Mouse (Mus musculus): ENCODE results near the gene Ulk4. TPM values are rescaled to one million over a fixed set of nuclear protein-coding genes. Genes with fewer than 3 reads are reported as not detected.

Ulk4 gene
- polyA plus RNA-seq, 1 experiment, result not detected

GRCm38 (mm10) chr9:121019932-121020331 is 257.1 kb downstream of the Ulk4 start:
- Histone ChIP-seq H3K4me1 (peaks cover 13% of the 10 kb centered on the region), H3K36me3 (replicated peaks; ENCODE audit: low read length) (no peaks in the 10 kb centered on the region), H3K4me3 (replicated peaks) (no peak overlapping the region), H3K9me3 (peaks cover 40% of the 10 kb centered on the region), H3K27me3 (replicated peaks) (peaks cover 23% of the 10 kb centered on the region)
- no peak for TF ChIP-seq GATA1 (IDR thresholded peaks at IDR 0.05; ENCODE audit: borderline replicate concordance, low read length)
- no peak for TF ChIP-seq FLI1 (IDR thresholded peaks at IDR 0.05; ENCODE audit: low read length)

DNA sequence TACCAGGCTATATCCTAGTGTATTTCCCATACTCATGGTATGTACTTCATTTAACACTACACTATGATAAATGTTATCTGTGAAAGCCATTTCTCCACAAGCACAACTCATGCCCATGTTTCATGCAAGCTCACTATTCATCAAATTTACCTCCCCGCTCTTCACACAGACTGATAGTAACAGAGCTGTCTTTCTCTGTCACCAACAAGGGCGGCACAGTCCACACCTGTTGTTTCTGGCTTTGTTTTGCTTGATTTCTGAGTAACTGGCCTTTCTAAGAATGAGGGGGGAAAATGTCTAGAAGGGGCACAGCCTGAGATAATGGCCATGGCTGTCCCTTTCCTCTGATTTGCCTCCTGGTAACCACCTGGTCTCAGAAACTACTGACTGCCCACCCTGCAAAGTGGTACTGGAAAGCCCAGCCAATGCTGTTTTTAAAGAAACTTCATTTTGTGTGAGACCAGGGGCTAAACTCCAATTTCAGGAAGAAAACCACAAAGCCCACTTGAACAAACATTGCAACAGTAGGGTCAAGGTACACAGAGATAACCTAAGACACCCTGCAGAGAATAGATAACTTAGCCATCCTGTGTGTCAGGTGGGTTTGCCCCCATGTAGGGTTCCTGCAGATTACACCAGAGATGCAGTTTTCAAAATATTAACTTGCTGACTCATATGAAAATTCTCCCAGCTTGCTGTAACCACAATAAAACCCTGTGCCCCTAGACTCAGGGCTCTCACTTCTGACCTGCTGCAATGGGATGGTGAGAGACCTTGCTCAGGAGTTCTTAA is 258.3 kb downstream of the Ulk4 start:
- H3K4me3 ChIP-seq (replicated peaks), result no peak overlapping the region
- H3K27me3 ChIP-seq (replicated peaks), result peaks cover 25% of the 10 kb centered on the region
- no peaks in the 10 kb centered on the region for H3K36me3 ChIP-seq (replicated peaks; ENCODE audit: low read length)
- H3K9me3 ChIP-seq, result peaks cover 32% of the 10 kb centered on the region
- TF ChIP-seq FLI1 (IDR thresholded peaks at IDR 0.05; ENCODE audit: low read length), result no peak
- no peak for TF ChIP-seq GATA1 (IDR thresholded peaks at IDR 0.05; ENCODE audit: borderline replicate concordance, low read length)
- H3K4me1 ChIP-seq, result peaks cover 13% of the 10 kb centered on the region

GRCm38 (mm10) chr9:121015810-121016502 is 261.0 kb downstream of the Ulk4 start:
- TF ChIP-seq GATA1 (IDR thresholded peaks at IDR 0.05; ENCODE audit: borderline replicate concordance, low read length) (no peak), FLI1 (IDR thresholded peaks at IDR 0.05; ENCODE audit: low read length) (no peak)
- Histone ChIP-seq H3K4me1 (peaks cover 5% of the 10 kb centered on the region; the same call in 1 of the 2 replicates), H3K36me3 (replicated peaks; ENCODE audit: low read length) (no peaks in the 10 kb centered on the region), H3K9me3 (peaks cover 5% of the 10 kb centered on the region), H3K27me3 (replicated peaks) (peaks cover 18% of the 10 kb centered on the region), H3K4me3 (replicated peaks) (no peak overlapping the region)

DNA sequence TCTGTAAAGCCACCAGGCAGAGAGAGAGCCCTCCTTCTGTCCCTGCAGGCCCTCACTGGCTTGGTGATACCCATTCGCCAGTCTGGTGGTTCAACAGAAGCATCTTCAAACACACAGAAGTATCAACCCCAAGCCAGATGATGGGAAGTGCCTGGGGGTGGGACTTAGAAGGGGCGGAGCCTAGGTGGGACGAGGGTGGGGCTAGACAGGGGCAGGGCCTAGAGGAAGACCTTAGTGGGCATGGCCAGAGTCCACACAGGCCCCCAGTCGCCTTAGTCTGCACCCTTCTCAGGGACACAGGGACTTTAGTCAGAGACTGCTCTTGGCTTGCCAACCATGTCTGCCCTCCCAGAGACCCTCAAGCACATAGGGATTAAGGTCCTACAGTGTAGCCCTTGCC is 265.5 kb downstream of the Ulk4 start:
- Histone ChIP-seq H3K4me1 (peaks cover 5% of the 10 kb centered on the region), H3K9me3 (no peaks in the 10 kb centered on the region), H3K4me3 (replicated peaks) (no peak overlapping the region), H3K36me3 (replicated peaks; ENCODE audit: low read length) (no peaks in the 10 kb centered on the region), H3K27me3 (replicated peaks) (peaks cover 25% of the 10 kb centered on the region)
- no peak for TF ChIP-seq FLI1 (IDR thresholded peaks at IDR 0.05; ENCODE audit: low read length)
- TF ChIP-seq GATA1 (IDR thresholded peaks at IDR 0.05; ENCODE audit: borderline replicate concordance, low read length), result no peak

- no peaks in the 10 kb centered on the region for H3K36me3 ChIP-seq (replicated peaks; ENCODE audit: low read length)
- no peaks in the 10 kb centered on the region for H3K9me3 ChIP-seq
- TF ChIP-seq FLI1 (IDR thresholded peaks at IDR 0.05; ENCODE audit: low read length) (no peak), GATA1 (IDR thresholded peaks at IDR 0.05; ENCODE audit: borderline replicate concordance, low read length) (no peak)
- peaks cover 5% of the 10 kb centered on the region for H3K4me1 ChIP-seq
- H3K27me3 ChIP-seq (replicated peaks), result peaks cover 28% of the 10 kb centered on the region
- no peak overlapping the region for H3K4me3 ChIP-seq (replicated peaks)
These were observed 266.5 kb downstream of the Ulk4 start for GRCm38 (mm10) chr9:121010544-121010943.

DNA sequence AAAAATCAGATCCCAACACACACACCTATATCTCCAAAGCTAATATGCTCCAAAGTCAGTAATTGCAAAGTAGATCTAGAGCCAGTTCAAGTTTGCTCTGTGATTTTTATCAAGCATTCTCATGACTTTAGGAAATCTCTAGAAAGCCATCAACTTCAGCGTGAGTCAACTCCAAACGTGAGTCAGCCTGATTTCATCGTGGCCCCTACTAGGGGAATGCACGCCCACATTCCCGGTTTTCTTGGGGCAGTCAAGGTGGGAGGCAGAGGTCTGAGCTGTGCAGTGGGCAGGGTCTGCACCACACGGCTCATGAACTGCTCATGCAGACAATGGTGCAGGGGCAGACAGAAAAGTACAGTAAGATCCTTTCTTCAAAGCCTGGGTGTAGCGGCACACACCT is 271.0 kb downstream of the Ulk4 start:
- TF ChIP-seq GATA1 (IDR thresholded peaks at IDR 0.05; ENCODE audit: borderline replicate concordance, low read length) (no peak), FLI1 (IDR thresholded peaks at IDR 0.05; ENCODE audit: low read length) (no peak)
- peaks cover 7% of the 10 kb centered on the region; the same call in 1 of the 2 replicates for H3K9me3 ChIP-seq
- no peak overlapping the region for H3K4me3 ChIP-seq (replicated peaks)
- no peaks in the 10 kb centered on the region for H3K36me3 ChIP-seq (replicated peaks; ENCODE audit: low read length)
- peaks cover 5% of the 10 kb centered on the region for H3K4me1 ChIP-seq
- H3K27me3 ChIP-seq (replicated peaks), result peaks cover 46% of the 10 kb centered on the region

DNA sequence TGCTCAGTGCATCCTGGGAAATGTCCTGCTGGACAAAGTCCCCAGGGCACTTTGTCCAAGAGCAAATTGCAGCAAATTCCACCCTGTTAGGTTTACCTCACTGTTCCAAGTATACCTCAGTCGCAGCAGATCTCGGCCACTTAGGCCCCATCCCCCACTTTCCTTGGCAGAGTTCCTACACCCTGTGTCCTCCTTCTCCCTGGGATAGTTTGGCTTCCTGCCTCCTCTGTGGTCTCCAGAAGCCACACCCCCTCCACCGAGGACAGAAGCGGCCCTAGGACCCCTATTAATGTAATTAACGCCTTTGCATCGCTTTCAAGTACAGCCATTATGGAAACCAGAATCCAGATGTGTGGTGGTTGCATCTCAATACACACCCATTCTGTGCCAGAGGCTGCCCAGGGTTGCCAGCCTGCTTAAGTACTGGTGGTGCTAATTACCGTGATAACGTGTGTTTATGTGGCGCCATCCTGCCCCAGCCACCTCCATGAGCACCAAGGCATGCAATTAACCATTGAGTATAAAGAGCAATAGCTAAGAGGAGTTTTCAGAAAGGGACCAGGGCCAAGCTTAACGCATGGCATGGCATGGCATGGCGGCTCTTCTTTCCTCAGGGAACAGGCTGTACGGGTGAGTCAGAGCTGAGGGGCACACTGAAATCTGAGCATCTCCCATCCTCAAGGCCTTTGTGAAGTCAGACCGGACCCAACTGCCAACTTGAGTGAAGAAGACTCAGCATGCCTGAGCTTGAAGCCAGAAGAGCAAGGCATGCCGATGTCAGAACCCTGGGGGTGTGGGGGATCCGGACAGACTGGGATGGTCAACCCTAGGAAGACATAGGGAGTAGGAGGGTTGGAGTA is 275.1 kb downstream of the Ulk4 start:
- H3K4me1 ChIP-seq, result no peaks in the 10 kb centered on the region; the same call in 1 of the 2 replicates
- H3K36me3 ChIP-seq (replicated peaks; ENCODE audit: low read length), result no peaks in the 10 kb centered on the region
- peaks cover 48% of the 10 kb centered on the region for H3K27me3 ChIP-seq (replicated peaks)
- H3K4me3 ChIP-seq (replicated peaks), result no peak overlapping the region
- H3K9me3 ChIP-seq, result peaks cover 7% of the 10 kb centered on the region; the same call in 1 of the 2 replicates
- TF ChIP-seq GATA1 (IDR thresholded peaks at IDR 0.05; ENCODE audit: borderline replicate concordance, low read length), result no peak
- no peak for TF ChIP-seq FLI1 (IDR thresholded peaks at IDR 0.05; ENCODE audit: low read length)

DNA sequence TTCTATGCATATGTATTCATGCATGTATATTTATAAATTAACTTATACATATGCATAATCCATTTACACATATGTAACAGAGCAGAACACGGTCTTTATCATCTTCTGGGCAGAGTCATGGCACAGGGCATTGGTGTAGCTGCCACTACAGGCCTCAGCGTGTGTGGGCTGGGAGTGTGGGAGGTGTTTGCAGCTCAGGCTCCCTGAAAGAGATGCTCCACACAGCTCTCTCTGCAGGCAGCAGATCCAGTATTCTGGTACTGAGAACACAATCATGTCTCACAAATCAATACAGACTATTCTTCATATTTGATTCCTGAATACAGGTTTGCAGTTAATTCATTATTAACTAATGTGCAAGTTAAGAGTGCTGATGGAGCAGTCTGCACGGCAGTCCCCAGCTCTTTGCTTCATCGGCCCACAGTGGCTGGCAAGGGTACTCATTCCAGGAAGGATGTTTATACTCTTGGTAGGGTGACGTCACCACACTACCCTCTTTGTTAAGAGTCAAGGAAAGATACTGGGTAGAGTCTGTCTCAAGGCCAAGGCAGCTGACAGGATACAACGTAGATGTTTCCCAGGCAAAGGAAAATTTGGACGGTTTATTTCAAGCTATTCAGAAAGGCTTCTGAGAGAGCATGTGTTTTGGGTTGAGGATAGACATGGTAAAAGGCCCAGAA is 276.2 kb downstream of the Ulk4 start:
- H3K4me3 ChIP-seq (replicated peaks), result no peak overlapping the region
- TF ChIP-seq GATA1 (IDR thresholded peaks at IDR 0.05; ENCODE audit: borderline replicate concordance, low read length) (no peak), FLI1 (IDR thresholded peaks at IDR 0.05; ENCODE audit: low read length) (no peak)
- H3K36me3 ChIP-seq (replicated peaks; ENCODE audit: low read length), result no peaks in the 10 kb centered on the region
- peaks cover 7% of the 10 kb centered on the region; the same call in 1 of the 2 replicates for H3K9me3 ChIP-seq
- H3K4me1 ChIP-seq, result no peaks in the 10 kb centered on the region; the same call in 1 of the 2 replicates
- peaks cover 43% of the 10 kb centered on the region for H3K27me3 ChIP-seq (replicated peaks)

GRCm38 (mm10) chr9:120998696-120999095 is 278.3 kb downstream of the Ulk4 start:
- TF ChIP-seq GATA1 (IDR thresholded peaks at IDR 0.05; ENCODE audit: borderline replicate concordance, low read length) (no peak), FLI1 (IDR thresholded peaks at IDR 0.05; ENCODE audit: low read length) (no peak)
- peaks cover 45% of the 10 kb centered on the region for H3K27me3 ChIP-seq (replicated peaks)

More at GRCm38 (mm10) chr9:120998696-120999095, 278.3 kb downstream of the Ulk4 start:
- H3K9me3 ChIP-seq, result peaks cover 7% of the 10 kb centered on the region; the same call in 1 of the 2 replicates
- no peak overlapping the region for H3K4me3 ChIP-seq (replicated peaks)
- no peaks in the 10 kb centered on the region for H3K4me1 ChIP-seq
- H3K36me3 ChIP-seq (replicated peaks; ENCODE audit: low read length), result no peaks in the 10 kb centered on the region

All from megakaryocyte, embryonic 14.5 days (primary cell).